Mouse (Mus musculus) colon, adult 2 months (tissue): ENCODE results near the gene C1qc. TPM values are rescaled to one million over a fixed set of nuclear protein-coding genes. Genes with fewer than 3 reads are reported as not detected.

Source experiments
- polyA plus RNA-seq: library from polyadenylated mRNA; depleted of rRNA; stranded (reverse); fragments of >200 nt; gene quantifications from 2 replicates; pipeline ENCODE4 v1.2.3, GENCODE M21; 2012; rRNA removed

Gene C1qc
- polyA plus RNA-seq = 130 and 169 TPM in 2 replicates

GRCm38 (mm10) chr4:136892811-136893210 is at the start of gene C1qc:
Gene C1qc (minus strand): TSS chr4:136893065.

GRCm38 (mm10) chr4:136898637-136899036 is 5.8 kb upstream of the C1qc start, which contains the start of gene C1qa:
Gene C1qa (minus strand): TSS chr4:136898803.

GRCm38 (mm10) chr4:136886101-136886500 is 6.8 kb downstream of the C1qc start, which contains the start of gene C1qb:
Gene C1qb (minus strand): TSS chr4:136886187.

Other genes starting within 250 kb of the C1qc start
- 118 and 132 TPM in 2 replicates for gene Ephb2, start 57.1 kb downstream of the C1qc start, polyA plus RNA-seq
- 95.8 and 106 TPM in 2 replicates for gene C1qb, start 6.9 kb downstream of the C1qc start, polyA plus RNA-seq
- gene C1qa, start 5.7 kb upstream of the C1qc start, polyA plus RNA-seq = 84.4 and 86.4 TPM in 2 replicates
- 0.56 and 0.91 TPM in 2 replicates for gene Epha8, start 63.8 kb upstream of the C1qc start, polyA plus RNA-seq
- 9.3 and 10.4 TPM in 2 replicates for gene Zbtb40, start 155.7 kb upstream of the C1qc start, polyA plus RNA-seq